Mouse (Mus musculus) liver, embryonic 12.5 days (tissue): ENCODE data around the gene Eif4g3. TPM values are rescaled to one million over a fixed set of nuclear protein-coding genes. Genes with fewer than 3 reads are reported as not detected.
A peak's percentile ranks its signal among the peaks of the same experiment; 100 is the strongest.

Experiments used
- ATAC-seq: fragments of 200-750 bp; cut with Nextera tagmentation; 2 replicates; pipeline ENCODE4 v1.8.0; 2017; ENCODE audit warnings: moderate number of reproducible peaks, mild to moderate bottlenecking, moderate library complexity
- H3K27ac ChIP-seq: fragments of 300-500 bp; sonication (generic); 2 replicates; pipeline ENCODE4 v1.5.1; 2016; ENCODE audit warnings: mild to moderate bottlenecking
- H3K27me3 ChIP-seq: fragments of 300-500 bp; sonication (generic); replicated peaks from 2 replicates; pipeline ENCODE4 v1.6.1; 2016; ENCODE audit warnings: mild to moderate bottlenecking, moderate library complexity
- H3K36me3 ChIP-seq: fragments of 300-500 bp; sonication (generic); 2 replicates; pipeline ENCODE4 v1.6.1; 2016; ENCODE audit warnings: mild to moderate bottlenecking, moderate library complexity
- H3K4me1 ChIP-seq: fragments of 300-500 bp; sonication (generic); 2 replicates; pipeline ENCODE4 v1.6.1; 2016
- H3K4me2 ChIP-seq: fragments of 300-500 bp; sonication (generic); 2 replicates; pipeline ENCODE4 v1.6.1; 2016; ENCODE audit warnings: mild to moderate bottlenecking, moderate library complexity
- H3K4me3 ChIP-seq: fragments of 300-500 bp; sonication (generic); 2 replicates; pipeline ENCODE4 v1.5.1; 2016; ENCODE audit warnings: mild to moderate bottlenecking, moderate library complexity
- H3K9ac ChIP-seq: fragments of 300-500 bp; sonication (generic); 2 replicates; pipeline ENCODE4 v1.6.1; 2016; ENCODE audit warnings: mild to moderate bottlenecking, moderate library complexity
- H3K9me3 ChIP-seq: fragments of 300-500 bp; sonication (generic); replicated peaks from 2 replicates; pipeline ENCODE4 v1.6.1; 2016; ENCODE audit warnings: mild to moderate bottlenecking, moderate library complexity
- WGBS: fragments of 180-500 bp; shearing (Covaris S2); methylation state at CpG from one replicate; pipeline ENCODE4 v1.1.7; 2016; ENCODE audit not compliant: insufficient replicate concordance; 5-methylcytosine and 5-hydroxymethylcytosine counted together
- polyA plus RNA-seq: library from polyadenylated mRNA; unstranded; fragments of >200 nt; fragmentation: Nextera tagmentation; extraction: Ambion mirVana; gene quantifications from 2 replicates; pipeline ENCODE4 v1.2.1, GENCODE M21; 2016

Gene Eif4g3
- polyA plus RNA-seq, 1 experiment from 2014 or later: 15.2 TPM

GRCm38 (mm10) chr4:138035435-138036120 is 42.8 kb downstream of the Eif4g3 start:
- Histone ChIP-seq H3K27me3 (no peaks in the 10 kb centered on the region), H3K4me3 (no peak overlapping the region), H3K4me2 (no peak overlapping the region), H3K4me1 (peaks cover 7% of the 10 kb centered on the region; the same call in 1 of the 2 replicates), H3K27ac (no peak overlapping the region), H3K9me3 (no peaks in the 10 kb centered on the region; the same call in 1 of the 2 replicates), H3K9ac (no peak overlapping the region), H3K36me3 (peaks cover 66% of the 10 kb centered on the region)
- no peak for ATAC-seq
- WGBS: 81% methylated on average over 9 of the region's 9 CpGs

- Histone ChIP-seq H3K4me1 (peaks cover 7% of the 10 kb centered on the region; the same call in 1 of the 2 replicates), H3K27me3 (no peaks in the 10 kb centered on the region), H3K9ac (no peak overlapping the region), H3K4me2 (no peak overlapping the region), H3K9me3 (no peaks in the 10 kb centered on the region; the same call in 1 of the 2 replicates), H3K4me3 (no peak overlapping the region), H3K36me3 (peaks cover 64% of the 10 kb centered on the region), H3K27ac (no peak overlapping the region; the same call in 1 of the 2 replicates)
- 86% methylated on average over 8 of the region's 8 CpGs for WGBS
- ATAC-seq: no peak
Observed at GRCm38 (mm10) chr4:138037110-138037509, 44.3 kb downstream of the Eif4g3 start.

GRCm38 (mm10) chr4:138037896-138038295 is 45.1 kb downstream of the Eif4g3 start:
- WGBS: 79% methylated on average over 1 of the region's 1 CpGs

GRCm38 (mm10) chr4:138038365-138039274 is 45.8 kb downstream of the Eif4g3 start:
- Histone ChIP-seq H3K36me3 (peaks cover 60% of the 10 kb centered on the region), H3K4me1 (peaks cover 7% of the 10 kb centered on the region; the same call in 1 of the 2 replicates), H3K27me3 (no peaks in the 10 kb centered on the region), H3K27ac (no peak overlapping the region), H3K9ac (no peak overlapping the region), H3K4me2 (no peak overlapping the region), H3K9me3 (no peaks in the 10 kb centered on the region), H3K4me3 (no peak overlapping the region)
- peak; percentile 40; the same call in 1 of the 2 replicates for ATAC-seq
- 77% methylated on average over 13 of the region's 13 CpGs for WGBS

More at GRCm38 (mm10) chr4:138037896-138038295, 45.1 kb downstream of the Eif4g3 start:
- no peak for ATAC-seq
- Histone ChIP-seq H3K4me2 (no peak overlapping the region), H3K27ac (no peak overlapping the region), H3K4me1 (peaks cover 7% of the 10 kb centered on the region; the same call in 1 of the 2 replicates), H3K36me3 (peaks cover 63% of the 10 kb centered on the region), H3K4me3 (no peak overlapping the region), H3K27me3 (no peaks in the 10 kb centered on the region), H3K9me3 (no peaks in the 10 kb centered on the region; the same call in 1 of the 2 replicates), H3K9ac (no peak overlapping the region)

GRCm38 (mm10) chr4:138039275-138039651 is 46.4 kb downstream of the Eif4g3 start:
- no peak overlapping the region for H3K4me3 ChIP-seq
- 85% methylated on average over 9 of the region's 9 CpGs for WGBS
- peaks cover 7% of the 10 kb centered on the region; the same call in 1 of the 2 replicates for H3K4me1 ChIP-seq
- H3K27ac ChIP-seq: no peak overlapping the region
- no peak overlapping the region for H3K4me2 ChIP-seq
- no peak overlapping the region for H3K9ac ChIP-seq
- ATAC-seq: no peak
- peaks cover 53% of the 10 kb centered on the region for H3K36me3 ChIP-seq
- no peaks in the 10 kb centered on the region for H3K27me3 ChIP-seq
- H3K9me3 ChIP-seq: no peaks in the 10 kb centered on the region

GRCm38 (mm10) chr4:138040589-138040988 is 47.8 kb downstream of the Eif4g3 start:
- 79% methylated on average over 3 of the region's 3 CpGs for WGBS
- H3K9ac ChIP-seq: no peak overlapping the region

GRCm38 (mm10) chr4:138041566-138042256 is 48.9 kb downstream of the Eif4g3 start:
- 80% methylated on average over 12 of the region's 12 CpGs for WGBS
- Histone ChIP-seq H3K4me2 (no peak overlapping the region), H3K4me1 (peaks cover 7% of the 10 kb centered on the region; the same call in 1 of the 2 replicates), H3K27me3 (no peaks in the 10 kb centered on the region), H3K4me3 (no peak overlapping the region), H3K9ac (no peak overlapping the region), H3K36me3 (peaks cover 68% of the 10 kb centered on the region), H3K27ac (no peak overlapping the region), H3K9me3 (peaks cover 9% of the 10 kb centered on the region; the same call in 1 of the 2 replicates)
- no peak for ATAC-seq

More at GRCm38 (mm10) chr4:138040589-138040988, 47.8 kb downstream of the Eif4g3 start:
- H3K4me2 ChIP-seq: no peak overlapping the region
- H3K4me3 ChIP-seq: no peak overlapping the region
- no peak for ATAC-seq
- no peak overlapping the region for H3K27ac ChIP-seq
- H3K4me1 ChIP-seq: peaks cover 7% of the 10 kb centered on the region; the same call in 1 of the 2 replicates
- H3K9me3 ChIP-seq: peaks cover 9% of the 10 kb centered on the region; the same call in 1 of the 2 replicates
- no peaks in the 10 kb centered on the region for H3K27me3 ChIP-seq
- peaks cover 61% of the 10 kb centered on the region for H3K36me3 ChIP-seq

GRCm38 (mm10) chr4:138042257-138042589 is 49.4 kb downstream of the Eif4g3 start:
- H3K27ac ChIP-seq: no peak overlapping the region
- H3K36me3 ChIP-seq: peaks cover 66% of the 10 kb centered on the region
- peaks cover 9% of the 10 kb centered on the region; the same call in 1 of the 2 replicates for H3K9me3 ChIP-seq
- H3K4me2 ChIP-seq: no peak overlapping the region
- no peak overlapping the region for H3K9ac ChIP-seq
- no peak overlapping the region for H3K4me3 ChIP-seq
- 73% methylated on average over 2 of the region's 2 CpGs for WGBS
- ATAC-seq: no peak
- H3K4me1 ChIP-seq: peaks cover 7% of the 10 kb centered on the region; the same call in 1 of the 2 replicates
- H3K27me3 ChIP-seq: no peaks in the 10 kb centered on the region

GRCm38 (mm10) chr4:138042625-138043024 is 49.8 kb downstream of the Eif4g3 start:
- Histone ChIP-seq H3K27me3 (no peaks in the 10 kb centered on the region), H3K27ac (no peak overlapping the region), H3K9ac (no peak overlapping the region), H3K9me3 (peaks cover 9% of the 10 kb centered on the region; the same call in 1 of the 2 replicates), H3K4me3 (no peak overlapping the region), H3K36me3 (peaks cover 67% of the 10 kb centered on the region), H3K4me2 (no peak overlapping the region), H3K4me1 (peaks cover 7% of the 10 kb centered on the region; the same call in 1 of the 2 replicates)
- WGBS: 83% methylated on average over 5 of the region's 5 CpGs
- ATAC-seq: no peak

GRCm38 (mm10) chr4:138044841-138045500 is 52.1 kb downstream of the Eif4g3 start:
- H3K27ac ChIP-seq: no peak overlapping the region
- no peaks in the 10 kb centered on the region for H3K27me3 ChIP-seq
- H3K36me3 ChIP-seq: peaks cover 68% of the 10 kb centered on the region
- H3K4me2 ChIP-seq: no peak overlapping the region
- peaks cover 7% of the 10 kb centered on the region; the same call in 1 of the 2 replicates for H3K4me1 ChIP-seq
- H3K9ac ChIP-seq: no peak overlapping the region
- H3K4me3 ChIP-seq: no peak overlapping the region
- ATAC-seq: no peak
- 93% methylated on average over 16 of the region's 16 CpGs for WGBS
- peaks cover 9% of the 10 kb centered on the region; the same call in 1 of the 2 replicates for H3K9me3 ChIP-seq

- WGBS: 93% methylated on average over 1 of the region's 1 CpGs
- no peak for ATAC-seq
- Histone ChIP-seq H3K4me2 (no peak overlapping the region), H3K9ac (no peak overlapping the region), H3K27ac (no peak overlapping the region), H3K4me1 (peaks cover 9% of the 10 kb centered on the region; the same call in 1 of the 2 replicates), H3K9me3 (peaks cover 9% of the 10 kb centered on the region; the same call in 1 of the 2 replicates), H3K27me3 (no peaks in the 10 kb centered on the region), H3K36me3 (peaks cover 67% of the 10 kb centered on the region), H3K4me3 (no peak overlapping the region)
Observed at GRCm38 (mm10) chr4:138045809-138046208, 53.0 kb downstream of the Eif4g3 start.
